Mouse (Mus musculus) urinary bladder, postnatal 25 days (tissue): Measurements from ENCODE around the gene Uevld.
"Not testable (repeated sequence)": the region's sequence is repeated elsewhere in the genome, so short reads cannot be mapped to it uniquely, and the experiment has no call there.

Experiments
- DNase-seq: peaks from one replicate; pipeline ENCODE4 v3.0.0; 2022; ENCODE audit warnings: low spot score

Gene Uevld

GRCm38 (mm10) chr7:46957831-46958691 is at the start of gene Uevld:
Gene Uevld, minus strand, starts transcription at chr7:46958527.
- peak; percentile 96 for DNase-seq

GRCm38 (mm10) chr7:47007818-47008167 is 49.5 kb upstream of the Uevld start:
- no peak for DNase-seq

GRCm38 (mm10) chr7:47007109-47007780 is 48.9 kb upstream of the Uevld start:
- no peak for DNase-seq

GRCm38 (mm10) chr7:47003411-47004115 is 45.2 kb upstream of the Uevld start:
- DNase-seq = no peak

- DNase-seq = no peak
Observed at GRCm38 (mm10) chr7:47001900-47002275, 43.6 kb upstream of the Uevld start.

- DNase-seq = no peak
Observed at GRCm38 (mm10) chr7:47001125-47001899, 43.0 kb upstream of the Uevld start.

GRCm38 (mm10) chr7:47000644-47000983 is 42.3 kb upstream of the Uevld start:
- DNase-seq = no peak

GRCm38 (mm10) chr7:46999983-47000643 is 41.8 kb upstream of the Uevld start:
- DNase-seq = no peak

GRCm38 (mm10) chr7:46998942-46999341 is 40.6 kb upstream of the Uevld start:
- no peak for DNase-seq

GRCm38 (mm10) chr7:46997644-46998395 is 39.5 kb upstream of the Uevld start:
- DNase-seq = no peak

- DNase-seq = no peak
Observed at GRCm38 (mm10) chr7:46997008-46997407, 38.7 kb upstream of the Uevld start.

GRCm38 (mm10) chr7:46995558-46995957 is 37.2 kb upstream of the Uevld start:
- no peak for DNase-seq

- DNase-seq = no peak
Observed at GRCm38 (mm10) chr7:46993079-46993478, 34.8 kb upstream of the Uevld start.

GRCm38 (mm10) chr7:46989387-46989786 is 31.1 kb upstream of the Uevld start:
- DNase-seq = not testable (repeated sequence)

GRCm38 (mm10) chr7:46987073-46987472 is 28.7 kb upstream of the Uevld start:
- DNase-seq = no peak

- DNase-seq = no peak
Observed at GRCm38 (mm10) chr7:46986646-46987045, 28.3 kb upstream of the Uevld start.

GRCm38 (mm10) chr7:46985718-46986505 is 27.6 kb upstream of the Uevld start:
- no peak for DNase-seq

GRCm38 (mm10) chr7:46983280-46983679 is 25.0 kb upstream of the Uevld start, which contains the start of gene Gm9999:
Gene Gm9999, plus strand, starts transcription at chr7:46983580.
- DNase-seq = no peak

GRCm38 (mm10) chr7:46975456-46975855 is 17.1 kb upstream of the Uevld start:
- no peak for DNase-seq

- DNase-seq = no peak
Observed at GRCm38 (mm10) chr7:46974648-46975047, 16.3 kb upstream of the Uevld start.
